In the genomic region with DNA sequence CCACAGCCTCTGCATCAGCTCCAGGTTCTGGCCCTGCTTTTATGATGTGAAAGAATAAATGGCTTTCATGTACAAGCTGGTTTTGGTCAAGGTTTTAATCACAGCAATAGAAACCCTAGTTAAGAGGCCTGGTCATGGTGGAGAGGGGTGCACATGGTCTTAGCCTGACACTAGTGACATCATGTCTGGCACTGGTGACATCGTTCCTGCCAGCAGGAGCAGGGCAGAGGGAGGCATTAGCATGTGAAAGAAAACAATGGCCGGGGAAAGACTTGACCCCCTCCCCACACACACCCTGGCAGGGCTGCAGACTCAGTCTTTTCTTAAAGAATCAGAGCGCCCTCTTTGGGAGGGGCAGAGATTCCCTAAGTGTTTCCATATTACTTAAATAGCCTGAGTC, we compare ENCODE assay signal across 10 mouse cellular contexts.
"Had no signal": no experiment of that assay in that cellular context is flagged by ENCODE, and none has a peak within 500 bp of the region (broad histone marks: within the 10 kb centered on the region; RNA-seq: fewer than 3 reads in every experiment).

No protein-coding gene starts in this region.

- H3K4me3 ChIP-seq: limb, embryonic 13.5 days; midbrain, embryonic 13.5 days had no signal

- H3K36me3 ChIP-seq: limb, embryonic 13.5 days; midbrain, embryonic 13.5 days had no signal

- ATAC-seq: midbrain, embryonic 13.5 days had no signal

- H3K27ac ChIP-seq: kidney, postnatal 0 days; limb, embryonic 13.5 days; liver, embryonic 14.5 days; midbrain, embryonic 13.5 days; stomach, postnatal 0 days had no signal

- H3K27me3 ChIP-seq: limb, embryonic 13.5 days had no signal

- H3K4me1 ChIP-seq: limb, embryonic 13.5 days had no signal

- H3K4me2 ChIP-seq: limb, embryonic 13.5 days; midbrain, embryonic 13.5 days had no signal

- H3K9ac ChIP-seq: limb, embryonic 13.5 days; liver, embryonic 14.5 days; midbrain, embryonic 13.5 days had no signal

- H3K9me3 ChIP-seq: limb, embryonic 13.5 days; midbrain, embryonic 13.5 days had no signal

- DNase-seq: kidney, postnatal 36 days; left cerebral cortex, postnatal 4 days; lung, adult 18-20 months; right cerebral cortex, postnatal 25 days; thymus, postnatal 4 days had no signal
